Mouse (Mus musculus) midbrain, embryonic 13.5 days (tissue): Measurements from ENCODE around the gene Tmem135. TPM values are rescaled to one million over a fixed set of nuclear protein-coding genes. Genes with fewer than 3 reads are reported as not detected.

Experiments
- ATAC-seq: fragments of 200-750 bp; cut with Nextera tagmentation; 2 replicates; pipeline ENCODE4 v1.8.0; 2017; ENCODE audit warnings: mild to moderate bottlenecking, moderate TSS enrichment, moderate library complexity
- H3K27ac ChIP-seq: fragments of 300-500 bp; sonication (generic); 2 replicates; pipeline ENCODE4 v1.5.1; 2015; ENCODE audit warnings: inconsistent platforms, mild to moderate bottlenecking, moderate library complexity
- H3K27me3 ChIP-seq: fragments of 300-500 bp; sonication (generic); 2 replicates; pipeline ENCODE4 v1.6.1; 2015; ENCODE audit warnings: mild to moderate bottlenecking, inconsistent platforms
- H3K36me3 ChIP-seq: fragments of 300-500 bp; sonication (generic); 2 replicates; pipeline ENCODE4 v1.6.1; 2015; ENCODE audit warnings: mild to moderate bottlenecking, inconsistent platforms
- H3K4me1 ChIP-seq: fragments of 300-500 bp; sonication (generic); replicated peaks from 2 replicates; pipeline ENCODE4 v1.6.1; 2015; ENCODE audit warnings: inconsistent platforms
- H3K4me2 ChIP-seq: fragments of 300-500 bp; sonication (generic); replicated peaks from 2 replicates; pipeline ENCODE4 v1.6.1; 2015; ENCODE audit warnings: moderate library complexity, mild to moderate bottlenecking, inconsistent platforms
- H3K4me3 ChIP-seq: fragments of 300-500 bp; sonication (generic); replicated peaks from 2 replicates; pipeline ENCODE4 v1.5.1; 2015; ENCODE audit warnings: mild to moderate bottlenecking, inconsistent platforms
- H3K9ac ChIP-seq: fragments of 300-500 bp; sonication (generic); replicated peaks from 2 replicates; pipeline ENCODE4 v1.6.1; 2015; ENCODE audit warnings: mild to moderate bottlenecking, inconsistent platforms
- H3K9me3 ChIP-seq: fragments of 300-500 bp; sonication (generic); 2 replicates; pipeline ENCODE4 v1.6.1; 2016; ENCODE audit warnings: mild to moderate bottlenecking, inconsistent platforms
- WGBS: fragments of 180-500 bp; shearing (Covaris S2); methylation state at CpG from one replicate; pipeline ENCODE4 v1.1.7; 2015; 5-methylcytosine and 5-hydroxymethylcytosine counted together
- polyA plus RNA-seq: library from polyadenylated mRNA; unstranded; fragments of >200 nt; fragmentation: Nextera tagmentation; extraction: Ambion mirVana; gene quantifications from 2 replicates; pipeline ENCODE4 v1.2.1, GENCODE M21; 2015

Tmem135 gene
- polyA plus RNA-seq, 1 experiment from 2014 or later = 21.4 TPM

GRCm38 (mm10) chr7:89427101-89427500 is 23.1 kb upstream of the Tmem135 start:
- Histone ChIP-seq H3K27ac (no peak overlapping the region), H3K36me3 (no peaks in the 10 kb centered on the region), H3K27me3 (no peaks in the 10 kb centered on the region), H3K4me1 (no peaks in the 10 kb centered on the region), H3K9me3 (no peaks in the 10 kb centered on the region), H3K4me3 (no peak overlapping the region), H3K4me2 (no peak overlapping the region), H3K9ac (no peak overlapping the region)
- 65% methylated on average over 5 of the region's 5 CpGs for WGBS
- no peak for ATAC-seq

GRCm38 (mm10) chr7:89425803-89426725 is 22.0 kb upstream of the Tmem135 start:
- Histone ChIP-seq H3K9ac (no peak overlapping the region), H3K27me3 (no peaks in the 10 kb centered on the region), H3K4me1 (no peaks in the 10 kb centered on the region), H3K9me3 (no peaks in the 10 kb centered on the region), H3K36me3 (no peaks in the 10 kb centered on the region), H3K4me2 (no peak overlapping the region), H3K27ac (no peak overlapping the region), H3K4me3 (no peak overlapping the region)
- WGBS = 79% methylated on average over 11 of the region's 11 CpGs
- ATAC-seq = no peak

- WGBS = 86% methylated on average over 5 of the region's 5 CpGs
- ATAC-seq = no peak
- H3K9me3 ChIP-seq = no peaks in the 10 kb centered on the region
Observed at GRCm38 (mm10) chr7:89424659-89425058, 20.6 kb upstream of the Tmem135 start.

GRCm38 (mm10) chr7:89423688-89424255 is 19.8 kb upstream of the Tmem135 start:
- ATAC-seq = no peak
- WGBS = 67% methylated on average over 8 of the region's 8 CpGs

More at GRCm38 (mm10) chr7:89424659-89425058, 20.6 kb upstream of the Tmem135 start:
- Histone ChIP-seq H3K4me1 (no peaks in the 10 kb centered on the region), H3K4me3 (no peak overlapping the region), H3K4me2 (no peak overlapping the region), H3K27ac (no peak overlapping the region), H3K27me3 (no peaks in the 10 kb centered on the region), H3K9ac (no peak overlapping the region), H3K36me3 (no peaks in the 10 kb centered on the region)

GRCm38 (mm10) chr7:89423194-89423593 is 19.2 kb upstream of the Tmem135 start:
- Histone ChIP-seq H3K4me3 (no peak overlapping the region), H3K9me3 (no peaks in the 10 kb centered on the region), H3K4me1 (no peaks in the 10 kb centered on the region), H3K9ac (no peak overlapping the region), H3K36me3 (no peaks in the 10 kb centered on the region), H3K4me2 (no peak overlapping the region), H3K27me3 (no peaks in the 10 kb centered on the region), H3K27ac (no peak overlapping the region)
- WGBS = 51% methylated on average over 5 of the region's 5 CpGs
- ATAC-seq = no peak

More at GRCm38 (mm10) chr7:89423688-89424255, 19.8 kb upstream of the Tmem135 start:
- no peaks in the 10 kb centered on the region for H3K4me1 ChIP-seq
- no peak overlapping the region for H3K4me2 ChIP-seq
- no peak overlapping the region for H3K4me3 ChIP-seq
- no peak overlapping the region for H3K9ac ChIP-seq
- H3K36me3 ChIP-seq = no peaks in the 10 kb centered on the region
- H3K9me3 ChIP-seq = no peaks in the 10 kb centered on the region
- no peaks in the 10 kb centered on the region for H3K27me3 ChIP-seq
- no peak overlapping the region for H3K27ac ChIP-seq

GRCm38 (mm10) chr7:89422650-89423049 is 18.6 kb upstream of the Tmem135 start:
- Histone ChIP-seq H3K36me3 (no peaks in the 10 kb centered on the region), H3K9me3 (no peaks in the 10 kb centered on the region), H3K4me3 (no peak overlapping the region), H3K27ac (no peak overlapping the region), H3K4me2 (no peak overlapping the region), H3K9ac (no peak overlapping the region), H3K4me1 (no peaks in the 10 kb centered on the region), H3K27me3 (no peaks in the 10 kb centered on the region)
- no peak for ATAC-seq
- WGBS = 61% methylated on average over 8 of the region's 8 CpGs

- no peak overlapping the region for H3K4me2 ChIP-seq
- no peaks in the 10 kb centered on the region for H3K36me3 ChIP-seq
- no peak overlapping the region for H3K4me3 ChIP-seq
- no peak for ATAC-seq
- WGBS = 92% methylated on average over 5 of the region's 5 CpGs
- H3K27me3 ChIP-seq = no peaks in the 10 kb centered on the region
- H3K4me1 ChIP-seq = no peaks in the 10 kb centered on the region
- no peaks in the 10 kb centered on the region for H3K9me3 ChIP-seq
- no peak overlapping the region for H3K9ac ChIP-seq
- no peak overlapping the region for H3K27ac ChIP-seq
Observed at GRCm38 (mm10) chr7:89421294-89421693, 17.3 kb upstream of the Tmem135 start.

- no peak overlapping the region for H3K9ac ChIP-seq
- ATAC-seq = peak; percentile 55; the same call in 1 of the 2 replicates
- no peaks in the 10 kb centered on the region for H3K36me3 ChIP-seq
- H3K27ac ChIP-seq = no peak overlapping the region
- no peaks in the 10 kb centered on the region for H3K27me3 ChIP-seq
- WGBS = 67% methylated on average over 3 of the region's 3 CpGs
- no peak overlapping the region for H3K4me3 ChIP-seq
- no peaks in the 10 kb centered on the region for H3K9me3 ChIP-seq
- H3K4me1 ChIP-seq = no peaks in the 10 kb centered on the region
- no peak overlapping the region for H3K4me2 ChIP-seq
Observed at GRCm38 (mm10) chr7:89418917-89419679, 15.1 kb upstream of the Tmem135 start.

- Histone ChIP-seq H3K9ac (no peak overlapping the region), H3K36me3 (no peaks in the 10 kb centered on the region), H3K9me3 (no peaks in the 10 kb centered on the region), H3K4me2 (no peak overlapping the region), H3K4me3 (no peak overlapping the region), H3K27ac (no peak overlapping the region), H3K27me3 (no peaks in the 10 kb centered on the region), H3K4me1 (no peaks in the 10 kb centered on the region)
- 82% methylated on average over 8 of the region's 8 CpGs for WGBS
- ATAC-seq = no peak
Observed at GRCm38 (mm10) chr7:89418127-89418653, 14.2 kb upstream of the Tmem135 start.

- Histone ChIP-seq H3K36me3 (no peaks in the 10 kb centered on the region), H3K9ac (no peak overlapping the region), H3K27me3 (no peaks in the 10 kb centered on the region), H3K4me1 (no peaks in the 10 kb centered on the region), H3K27ac (no peak overlapping the region), H3K9me3 (no peaks in the 10 kb centered on the region), H3K4me3 (no peak overlapping the region), H3K4me2 (no peak overlapping the region)
- ATAC-seq = no peak
- 88% methylated on average over 2 of the region's 2 CpGs for WGBS
Observed at GRCm38 (mm10) chr7:89417707-89418106, 13.7 kb upstream of the Tmem135 start.

GRCm38 (mm10) chr7:89416027-89416426 is 12.0 kb upstream of the Tmem135 start:
- Histone ChIP-seq H3K27ac (no peak overlapping the region), H3K27me3 (no peaks in the 10 kb centered on the region), H3K9ac (no peak overlapping the region), H3K4me1 (no peaks in the 10 kb centered on the region), H3K4me3 (no peak overlapping the region), H3K4me2 (no peak overlapping the region), H3K36me3 (no peaks in the 10 kb centered on the region), H3K9me3 (no peaks in the 10 kb centered on the region)
- no peak for ATAC-seq
- 72% methylated on average over 4 of the region's 4 CpGs for WGBS

GRCm38 (mm10) chr7:89412094-89412493 is 8.1 kb upstream of the Tmem135 start:
- ATAC-seq = no peak
- no peak overlapping the region for H3K4me2 ChIP-seq
- no peak overlapping the region for H3K9ac ChIP-seq
- WGBS = 87% methylated on average over 7 of the region's 7 CpGs
- H3K27ac ChIP-seq = no peak overlapping the region
- no peaks in the 10 kb centered on the region for H3K4me1 ChIP-seq
- no peaks in the 10 kb centered on the region for H3K27me3 ChIP-seq
- H3K9me3 ChIP-seq = no peaks in the 10 kb centered on the region
- no peaks in the 10 kb centered on the region for H3K36me3 ChIP-seq
- H3K4me3 ChIP-seq = no peak overlapping the region
